Mouse (Mus musculus) spleen, embryonic (tissue): ENCODE results near the gene Ddit4.

Source experiments
- CTCF ChIA-PET: fragments of 350-600 bp; sonication (Branson Sonifier 250); formaldehyde crosslinking; loops from one replicate; lab custom pipeline; 2022; lab: Charles Lee

Gene Ddit4

DNA sequence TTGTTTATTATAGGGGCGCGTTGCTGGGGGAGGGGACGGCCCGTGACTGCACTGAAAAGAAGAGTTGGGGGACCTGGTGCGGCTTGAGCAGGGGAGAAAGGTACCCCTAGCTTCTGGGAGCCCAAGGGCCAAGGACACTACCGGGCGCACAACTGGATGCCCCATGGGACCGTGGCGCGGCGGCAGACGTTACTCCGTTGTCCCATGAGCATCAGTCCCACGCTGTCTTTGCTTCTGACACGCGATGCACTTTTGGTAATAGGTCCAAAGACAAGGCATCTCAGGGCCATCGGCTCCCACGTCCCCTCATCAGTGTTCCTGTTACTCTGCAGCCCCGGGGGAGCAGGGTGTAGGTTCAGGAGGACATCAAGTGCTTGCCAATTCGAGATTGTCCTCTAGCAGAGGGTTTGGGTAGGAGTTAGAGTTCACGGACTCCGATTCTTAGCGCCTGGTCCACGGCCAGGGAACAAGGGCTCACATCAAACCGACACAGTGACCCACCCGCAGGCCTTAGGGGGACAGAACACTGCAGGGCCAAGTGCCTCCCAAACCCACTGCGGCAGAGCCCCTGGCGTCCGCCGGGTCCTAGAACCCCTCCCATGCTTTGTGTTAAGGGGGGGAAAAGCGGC lies 632 bp upstream of the Ddit4 start:
- CTCF ChIA-PET, result no interaction called here

DNA sequence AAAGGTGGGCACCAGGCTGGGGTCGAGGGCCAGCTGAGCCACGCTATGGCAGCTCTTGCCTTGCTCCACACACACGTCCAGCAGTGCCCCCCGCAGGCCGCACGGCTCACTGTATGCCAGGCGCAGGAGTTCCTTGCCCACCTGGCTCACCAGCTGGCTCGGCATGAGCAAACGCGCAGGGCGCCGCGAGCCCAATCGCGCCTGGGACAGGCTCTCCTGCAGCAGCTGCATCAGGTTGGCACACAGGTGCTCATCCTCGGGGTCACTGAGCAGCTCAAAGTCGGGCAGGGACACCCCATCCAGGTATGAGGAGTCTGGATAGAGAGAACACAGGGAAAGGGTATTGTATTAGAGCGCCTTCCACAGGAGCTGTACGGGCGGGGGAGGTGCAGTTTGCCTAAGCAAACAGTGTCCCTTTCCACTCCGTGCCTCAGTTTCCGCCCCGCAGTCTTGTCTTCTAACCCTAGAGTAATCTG lies 880 bp downstream of the Ddit4 start:
- CTCF ChIA-PET, result interaction anchor here (0.6 to 1.7 kb wide), 5 partner anchors 24 to 56 kb away, joined by 3 to 7 read pairs (median 5); no protein-coding TSS in a partner anchor

DNA sequence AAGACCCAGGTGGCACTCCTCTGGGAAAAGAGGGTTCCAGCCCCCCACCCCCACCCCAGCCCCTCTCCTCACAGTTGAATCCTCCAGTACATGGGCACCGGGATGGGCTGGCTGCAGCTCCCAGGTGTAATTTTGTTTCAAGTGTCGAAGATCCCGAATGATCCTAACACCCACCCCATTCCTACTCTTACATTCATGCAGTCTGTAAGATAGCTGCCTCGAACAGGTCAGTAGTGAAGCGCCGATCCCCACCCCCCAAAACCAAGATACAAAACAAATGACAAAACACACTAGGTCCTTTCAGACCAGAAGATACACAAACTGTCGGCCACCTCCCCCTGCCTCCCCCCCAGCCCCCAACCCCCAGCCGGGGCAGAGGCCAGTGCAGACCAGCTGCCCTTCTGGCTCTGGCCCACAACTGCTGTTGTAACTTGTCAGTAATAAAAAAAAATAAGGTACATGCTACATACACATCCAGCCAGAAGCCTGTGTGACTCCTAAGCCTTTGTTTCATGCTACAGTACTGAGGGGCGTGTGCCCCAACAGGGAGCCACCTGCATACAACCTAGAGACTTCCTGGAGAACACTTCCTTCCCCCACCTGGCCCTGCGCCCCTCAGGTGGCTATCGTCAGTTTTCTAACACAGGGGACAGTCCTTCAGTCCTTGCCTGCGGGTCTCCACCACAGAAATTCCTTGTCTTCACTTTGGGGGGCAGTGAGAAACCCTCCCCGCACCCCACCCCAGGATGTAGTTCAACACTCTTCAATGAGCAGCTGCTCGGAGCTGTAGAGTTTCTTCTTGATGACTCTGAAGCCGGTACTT lies 1.6 kb downstream of the Ddit4 start:
- CTCF ChIA-PET, result interaction anchor here (0.6 to 1.7 kb wide), 5 partner anchors 24 to 55 kb away, joined by 3 to 7 read pairs (median 5); no protein-coding TSS in a partner anchor

DNA sequence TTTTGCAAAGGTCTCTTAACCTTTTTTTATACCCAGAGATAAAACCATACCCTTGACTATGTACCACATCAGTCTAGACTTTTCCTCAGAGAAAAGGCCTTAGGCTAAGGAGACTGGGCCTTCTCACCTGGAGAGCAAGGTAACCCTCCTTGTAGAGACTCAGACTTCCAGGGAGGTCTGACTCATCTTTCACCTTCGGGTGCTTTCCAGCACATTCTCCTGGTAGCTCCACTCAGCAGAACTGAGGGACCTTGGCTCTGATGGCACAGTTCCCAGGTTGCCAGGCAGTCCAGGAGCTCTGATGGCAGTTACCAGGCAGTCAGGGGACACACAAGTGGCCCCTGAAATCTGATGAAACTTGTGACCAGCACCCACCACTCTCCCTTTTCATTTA lies 2.4 kb downstream of the Ddit4 start:
- CTCF ChIA-PET, result interaction anchor here (0.7 kb wide), 1 partner anchor 30 kb away, joined by 3 read pairs; no protein-coding TSS in a partner anchor

DNA sequence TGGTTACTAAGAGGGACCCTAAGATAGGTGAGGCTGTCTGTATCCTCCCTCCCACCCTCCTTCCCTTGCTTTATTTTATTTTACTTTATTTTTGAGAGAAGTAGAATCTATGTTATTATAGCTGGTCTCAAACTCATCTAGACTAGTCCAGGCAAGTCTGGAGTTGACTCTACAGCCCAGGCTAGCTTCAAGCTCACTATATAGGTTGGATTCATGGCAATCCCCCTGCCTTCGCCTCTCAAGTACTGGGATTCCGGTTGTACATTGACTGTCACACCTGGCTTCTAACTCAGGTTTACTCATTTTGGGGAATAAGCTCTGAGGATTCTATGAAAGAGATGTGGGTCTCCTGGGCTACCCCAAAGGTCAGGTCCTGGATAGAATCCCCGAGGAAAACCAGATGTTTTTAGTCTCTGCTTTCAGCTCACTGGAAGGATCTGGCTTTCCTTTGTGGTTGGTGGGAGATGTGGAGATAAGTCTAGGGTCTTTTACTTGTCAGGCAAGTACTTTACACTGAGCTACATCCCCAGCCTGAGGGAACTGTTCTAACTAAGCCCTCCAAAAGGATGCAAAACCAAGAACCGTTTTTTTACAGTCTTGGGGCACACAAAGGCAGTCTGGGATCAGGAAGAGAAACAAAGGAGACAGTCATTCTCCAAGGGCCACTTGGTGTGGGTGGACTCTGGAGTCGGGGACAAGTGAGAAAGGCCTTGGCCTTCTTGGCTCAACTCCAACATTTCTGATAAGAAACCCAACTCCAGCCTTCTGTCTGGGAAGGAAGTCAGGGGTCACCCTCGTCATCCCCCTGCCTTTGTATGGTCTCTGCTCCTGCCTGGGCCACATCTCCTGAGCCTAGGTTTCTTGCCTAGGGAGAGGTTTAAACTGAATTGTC lies 3.0 kb downstream of the Ddit4 start:
- CTCF ChIA-PET, result no interaction called here

DNA sequence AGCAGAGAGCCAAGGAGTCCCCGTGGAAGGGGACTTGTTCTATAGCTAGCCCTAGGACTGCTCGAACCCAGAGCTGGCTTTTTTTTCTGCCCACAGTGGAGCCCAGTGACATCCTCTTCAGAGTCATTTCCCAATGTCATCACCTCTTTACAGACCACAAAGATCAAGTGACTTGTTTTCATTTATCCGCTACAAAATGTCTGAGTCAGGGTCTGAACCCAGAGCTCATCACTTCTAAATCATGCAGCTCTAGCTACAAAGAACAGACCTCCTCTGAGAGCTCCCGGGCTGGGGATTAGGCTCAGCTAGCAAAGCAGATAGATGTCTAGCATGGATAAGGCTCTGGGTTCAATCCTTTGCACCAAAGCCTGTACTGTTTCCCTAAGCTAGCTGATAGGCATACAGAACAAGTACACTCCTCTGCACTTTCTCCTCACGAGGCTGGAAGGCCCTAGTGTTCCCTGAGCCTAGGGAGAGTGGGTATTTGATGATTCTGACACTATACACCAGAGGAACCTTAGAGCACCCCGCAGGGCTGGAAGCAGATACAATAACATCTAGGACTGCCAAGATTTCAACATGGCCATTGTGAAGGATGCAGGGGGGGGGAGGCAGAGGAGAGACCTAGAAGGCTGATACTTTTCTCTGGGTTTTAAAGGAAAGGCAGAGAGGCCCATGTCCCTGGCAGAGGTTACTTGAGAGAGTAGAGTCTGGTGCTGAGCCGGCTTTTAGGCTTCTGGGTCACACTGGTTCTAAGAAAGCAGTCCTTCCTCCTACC lies 4.1 kb downstream of the Ddit4 start:
- CTCF ChIA-PET, result interaction anchor here (0.5 to 1.3 kb wide), 3 partner anchors 18 to 52 kb away, joined by 3 to 4 read pairs (median 3); no protein-coding TSS in a partner anchor

DNA sequence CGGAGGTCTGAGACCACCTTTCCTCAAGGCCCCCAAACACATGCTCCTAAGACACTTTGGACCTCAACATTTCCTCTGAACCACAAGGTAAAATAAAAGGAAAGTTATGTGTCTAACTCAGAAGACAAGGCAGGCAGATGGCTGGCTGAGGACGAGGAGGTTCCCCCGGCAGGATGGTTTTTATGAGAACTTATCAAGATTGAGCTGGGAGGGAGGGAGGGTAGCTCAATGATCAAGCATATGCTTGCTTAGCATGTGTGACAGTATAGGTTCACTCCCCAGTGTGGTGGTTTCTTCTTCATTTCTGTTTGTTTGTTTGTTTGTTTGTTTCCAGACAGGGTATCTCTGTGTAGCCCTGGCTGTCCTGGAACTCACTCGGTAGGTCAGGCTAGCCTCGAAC lies 5.3 kb downstream of the Ddit4 start:
- CTCF ChIA-PET, result interaction anchor here (0.6 to 1.2 kb wide), 2 partner anchors 9 to 30 kb away, joined by 3 read pairs; no protein-coding TSS in a partner anchor

DNA sequence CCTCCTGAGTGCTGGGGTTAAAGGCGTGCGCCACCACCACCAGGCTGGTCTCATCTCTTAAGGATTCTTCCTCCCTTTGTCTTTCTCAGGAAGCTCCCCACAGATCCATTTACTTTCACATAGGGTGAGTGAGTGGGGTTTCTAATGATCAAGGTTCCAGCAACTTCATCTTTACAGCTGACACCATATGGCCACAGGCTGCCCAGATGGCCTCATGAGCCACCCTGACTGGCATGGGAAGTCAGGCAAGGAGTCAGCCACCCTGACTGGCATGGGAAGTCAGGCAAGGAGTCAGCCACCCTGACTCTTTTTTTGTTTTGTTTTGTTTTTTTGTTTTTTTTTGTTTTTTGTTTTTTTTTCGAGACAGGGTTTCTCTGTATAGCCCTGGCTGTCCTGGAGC lies 6.2 kb downstream of the Ddit4 start:
- CTCF ChIA-PET, result interaction anchor here (0.7 kb wide), 1 partner anchor 73 kb away, joined by 3 read pairs; no protein-coding TSS in a partner anchor

DNA sequence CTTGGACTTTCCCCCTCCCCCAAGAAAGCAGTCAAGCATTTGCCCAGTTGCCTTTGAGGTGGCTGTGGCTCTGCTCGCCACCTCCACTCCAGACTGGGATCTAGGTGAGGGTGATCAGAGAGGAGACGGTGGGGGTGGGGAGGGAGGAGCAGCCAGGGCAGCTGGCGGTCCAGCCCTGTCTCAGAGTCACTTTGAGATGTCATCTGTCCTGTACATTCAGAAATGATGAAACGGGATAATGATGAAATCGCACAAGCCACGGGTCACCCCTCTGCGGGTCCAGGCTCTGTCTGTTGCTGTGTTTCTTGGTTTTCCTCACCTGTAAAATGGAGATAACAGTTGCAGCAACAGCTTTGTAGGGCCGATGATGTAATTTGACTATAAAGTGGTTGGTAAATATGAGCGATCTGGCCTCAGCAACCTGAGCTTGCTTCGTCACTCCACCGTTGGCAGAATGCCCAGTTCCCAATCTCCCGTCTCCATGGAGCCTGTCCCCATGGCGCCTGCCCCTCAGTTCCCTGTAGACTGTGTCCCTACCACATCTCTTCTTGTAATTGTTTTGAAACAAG lies 8.1 kb downstream of the Ddit4 start:
- CTCF ChIA-PET, result interaction anchor here (0.5 to 1.7 kb wide), 3 partner anchors 49 to 78 kb away, joined by 3 to 8 read pairs (median 4); no protein-coding TSS in a partner anchor

DNA sequence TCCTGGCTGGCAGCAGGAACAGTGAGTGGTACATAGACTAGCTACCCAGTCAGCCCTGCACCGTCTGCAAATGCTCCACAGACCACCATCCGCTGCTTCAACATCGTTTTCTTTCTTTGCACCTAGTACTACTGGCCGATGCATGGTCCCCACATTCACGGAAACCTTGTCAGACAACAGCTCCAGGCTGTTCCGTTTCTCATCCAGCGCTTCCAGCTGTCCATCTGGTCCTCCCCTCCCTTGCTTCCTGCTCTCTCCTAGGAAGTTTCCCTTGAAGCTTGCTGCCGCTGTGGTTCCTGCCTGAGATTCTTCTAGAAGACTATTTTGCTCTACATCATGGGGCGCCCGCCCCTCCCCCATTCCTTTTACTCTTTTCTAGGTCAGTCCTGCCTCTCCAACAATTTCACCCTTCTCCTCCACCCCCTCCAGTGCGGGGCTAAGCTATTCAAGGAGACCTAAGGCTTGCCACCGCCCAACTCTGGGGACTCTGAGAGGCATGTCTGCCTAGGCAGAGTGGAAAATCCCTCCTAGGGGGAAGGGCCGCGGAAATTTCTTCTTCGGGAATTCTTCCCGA lies 8.7 kb downstream of the Ddit4 start:
- CTCF ChIA-PET, result interaction anchor here (0.7 to 1.7 kb wide), 3 partner anchors 45 to 79 kb away, joined by 3 to 4 read pairs (median 3); no protein-coding TSS in a partner anchor

DNA sequence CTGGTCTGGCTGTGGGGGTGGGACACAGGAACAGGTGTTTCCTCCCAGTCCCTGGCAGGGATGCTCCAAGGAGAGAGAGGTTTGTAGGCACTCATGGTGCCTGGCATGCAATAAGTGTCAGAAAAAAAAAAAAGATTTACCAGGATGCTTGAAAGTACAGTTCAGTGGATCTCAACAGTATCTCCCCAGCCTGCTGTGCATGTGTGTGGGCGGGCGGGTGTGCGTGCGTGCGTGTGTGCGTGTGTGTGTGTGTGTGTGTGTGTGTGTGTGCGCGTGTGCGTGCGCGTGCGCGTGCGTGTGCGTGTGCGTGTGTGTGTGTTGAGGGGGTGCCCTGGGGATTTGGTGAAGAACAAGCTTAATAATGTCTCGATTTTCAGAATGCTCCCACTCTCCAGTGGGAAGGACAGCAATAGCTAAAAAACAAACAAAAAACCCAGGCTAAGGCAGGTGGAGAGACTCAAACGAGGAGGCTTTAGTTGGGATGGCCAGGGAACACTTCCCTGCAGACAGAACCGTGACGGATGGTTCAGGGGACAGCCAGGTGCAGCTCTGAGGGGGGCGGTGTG lies 9.3 kb downstream of the Ddit4 start:
- CTCF ChIA-PET, result interaction anchor here (0.7 to 1.7 kb wide), 3 partner anchors 44 to 48 kb away, joined by 3 to 4 read pairs (median 4); no protein-coding TSS in a partner anchor

DNA sequence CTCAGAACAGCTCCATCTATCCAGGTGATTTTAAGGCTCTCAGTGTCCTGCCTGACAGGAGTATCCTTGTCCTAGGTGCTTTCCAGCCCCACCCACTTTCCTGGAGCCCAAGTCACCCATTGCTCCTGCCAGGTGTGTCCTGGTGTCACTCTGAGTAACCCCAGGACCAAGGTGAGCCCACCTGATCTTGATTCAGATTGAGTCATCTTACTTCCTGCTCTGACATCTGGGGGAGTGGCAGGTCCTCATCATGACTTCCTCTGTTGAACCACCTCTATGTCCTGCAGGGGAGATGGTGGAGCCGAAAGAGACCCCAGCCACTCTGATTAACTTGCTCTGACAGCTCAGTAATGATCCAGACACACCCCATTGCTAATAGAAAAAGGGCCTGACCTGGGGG lies 12.6 kb downstream of the Ddit4 start:
- CTCF ChIA-PET, result no interaction called here

DNA sequence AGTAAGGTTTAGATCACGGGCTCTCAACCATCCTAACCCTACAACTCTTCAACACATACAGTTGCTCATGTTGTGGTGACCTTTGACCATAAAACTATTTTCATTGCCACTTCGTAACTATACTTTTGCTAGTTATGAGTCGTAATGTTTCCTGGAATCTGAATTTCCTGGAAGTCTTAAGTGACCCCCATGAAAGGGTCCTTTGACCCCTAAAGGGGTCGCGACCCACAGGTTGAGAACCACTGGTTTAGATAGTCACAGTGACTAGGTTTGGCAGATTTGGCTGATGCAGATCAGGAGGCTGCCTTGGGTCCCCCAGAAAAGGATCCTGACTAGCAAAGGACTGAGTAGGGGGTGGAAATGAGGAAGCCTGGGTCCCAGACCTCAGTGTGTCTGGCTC lies 13.0 kb downstream of the Ddit4 start:
- CTCF ChIA-PET, result no interaction called here

DNA sequence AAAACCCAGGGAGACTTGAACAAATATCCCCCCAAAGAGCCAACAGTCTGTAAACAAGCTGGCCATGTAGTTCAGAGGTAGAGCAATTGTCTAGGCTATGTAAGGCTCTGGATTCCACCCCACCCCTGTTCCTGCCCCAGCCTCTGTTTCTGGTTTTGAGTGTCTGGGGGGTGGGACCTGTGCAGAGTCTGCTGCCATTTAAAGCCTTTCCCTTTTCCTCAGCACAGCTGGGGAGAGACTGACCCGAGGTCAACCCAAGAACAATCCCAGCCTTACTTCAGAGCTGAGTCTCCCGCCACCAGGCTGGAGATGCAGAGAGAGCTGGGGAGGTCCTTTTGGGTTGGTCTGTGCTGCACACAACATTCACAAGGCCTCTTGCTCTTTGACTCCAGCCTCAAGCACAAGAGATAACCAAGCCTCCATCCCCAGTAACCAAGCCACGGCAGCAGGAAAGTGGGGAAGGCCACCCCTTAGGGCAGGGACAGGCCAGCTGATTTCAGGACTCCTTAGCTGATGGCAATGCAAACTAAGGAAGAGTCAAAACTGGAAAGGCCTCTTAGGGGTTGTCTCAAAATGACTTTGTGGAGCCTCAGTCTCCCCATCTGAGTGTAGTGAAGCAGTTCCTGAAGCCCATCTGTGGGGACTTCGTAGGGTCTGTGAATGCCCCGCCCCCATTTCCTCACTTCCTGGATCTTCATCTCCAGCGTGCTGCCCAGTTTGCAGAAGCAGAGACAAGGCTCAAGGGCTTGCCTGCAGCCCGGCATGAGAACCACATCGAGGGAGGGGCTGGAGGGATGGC lies 15.4 kb downstream of the Ddit4 start:
- CTCF ChIA-PET, result interaction anchor here (0.7 kb wide), 1 partner anchor 142 kb away, joined by 5 read pairs; no protein-coding TSS in a partner anchor

DNA sequence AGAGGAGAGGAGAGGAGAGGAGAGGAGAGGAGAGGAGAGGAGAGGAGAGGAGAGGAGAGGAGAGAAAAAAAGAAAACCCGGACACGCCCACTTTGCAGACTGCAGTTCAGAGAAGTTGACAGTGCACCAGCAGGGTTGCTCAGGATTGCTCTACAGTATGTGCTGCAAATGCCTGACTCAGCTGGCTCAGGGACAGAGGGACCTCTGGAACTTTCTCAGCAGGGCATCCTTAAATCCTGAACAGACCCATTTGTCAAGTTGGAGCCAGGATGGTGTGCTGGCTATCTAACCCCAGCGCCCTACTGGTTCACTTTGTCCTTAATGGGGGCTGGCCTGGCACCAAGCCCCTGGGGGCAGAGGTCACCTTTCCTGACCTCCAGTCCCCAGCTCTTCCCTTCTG lies 17.6 kb downstream of the Ddit4 start:
- CTCF ChIA-PET, result no interaction called here

DNA sequence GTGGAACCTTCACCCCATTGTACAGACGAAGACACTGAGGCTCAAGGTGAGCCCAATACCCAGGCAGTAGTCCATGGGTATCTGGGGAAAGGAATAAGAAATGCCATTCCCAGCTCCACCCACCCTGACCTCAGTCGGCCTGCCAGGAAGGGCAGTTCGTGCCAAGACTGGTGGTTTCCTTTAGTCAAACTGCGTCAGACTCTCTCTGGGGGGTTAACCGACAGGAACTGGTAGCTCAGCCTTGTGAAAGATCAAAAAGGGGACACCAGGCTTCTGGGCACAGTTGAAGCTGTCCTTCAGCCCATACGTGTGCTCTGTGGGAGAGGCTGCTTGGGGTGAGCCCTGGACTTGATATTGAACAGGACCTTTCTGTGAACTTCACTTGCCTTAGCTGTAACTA lies 19.1 kb downstream of the Ddit4 start:
- CTCF ChIA-PET, result no interaction called here

DNA sequence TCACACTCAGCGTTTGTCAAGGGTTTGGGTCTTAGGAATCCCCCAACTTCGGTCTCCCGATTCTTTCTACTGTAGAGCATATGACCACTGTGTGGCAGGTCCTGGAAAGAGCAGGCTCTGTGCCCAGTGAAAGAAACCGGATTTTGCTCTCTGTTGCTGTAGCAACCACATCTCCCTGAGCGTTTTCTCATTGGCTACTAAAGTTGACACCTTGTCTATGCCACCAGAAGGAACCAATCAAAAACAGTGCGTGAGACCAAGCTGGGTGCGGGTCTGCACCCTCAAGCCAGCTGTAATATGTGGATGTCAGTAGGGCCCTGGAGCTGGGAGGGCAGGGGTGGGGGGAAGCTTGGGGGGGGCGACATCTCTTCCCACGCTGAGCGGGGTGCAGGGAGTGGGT lies 20.6 kb downstream of the Ddit4 start:
- CTCF ChIA-PET, result no interaction called here

DNA sequence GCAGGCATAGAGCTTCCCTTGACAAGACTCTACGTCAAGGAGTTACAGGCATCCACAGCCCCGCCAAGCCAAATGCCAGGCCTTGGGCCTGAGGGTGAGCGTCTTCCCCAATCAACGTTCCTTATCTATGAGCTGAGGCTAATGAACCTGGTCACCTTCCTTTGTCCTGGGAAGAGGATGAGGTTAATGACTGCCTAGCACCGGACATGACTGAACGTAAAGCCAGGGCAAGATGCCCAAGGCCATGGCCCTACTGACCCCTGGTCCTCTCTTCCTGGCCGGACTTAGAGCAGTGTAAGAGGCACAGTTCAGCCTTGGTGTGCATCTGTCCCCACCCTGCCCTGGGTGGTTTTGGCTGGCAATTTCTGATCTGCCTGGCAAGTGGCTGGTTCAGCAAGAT lies 22.4 kb downstream of the Ddit4 start:
- CTCF ChIA-PET, result interaction anchor here (0.7 kb wide), 1 partner anchor 46 kb away, joined by 3 read pairs; no protein-coding TSS in a partner anchor
